Mouse (Mus musculus) kidney, postnatal 14 days (tissue): Measurements from ENCODE around the gene Aadac.

Experiments
- DNase-seq: peaks from one replicate; pipeline ENCODE4 v3.0.0; 2022; ENCODE audit warnings: mixed read lengths

The Aadac gene

DNA sequence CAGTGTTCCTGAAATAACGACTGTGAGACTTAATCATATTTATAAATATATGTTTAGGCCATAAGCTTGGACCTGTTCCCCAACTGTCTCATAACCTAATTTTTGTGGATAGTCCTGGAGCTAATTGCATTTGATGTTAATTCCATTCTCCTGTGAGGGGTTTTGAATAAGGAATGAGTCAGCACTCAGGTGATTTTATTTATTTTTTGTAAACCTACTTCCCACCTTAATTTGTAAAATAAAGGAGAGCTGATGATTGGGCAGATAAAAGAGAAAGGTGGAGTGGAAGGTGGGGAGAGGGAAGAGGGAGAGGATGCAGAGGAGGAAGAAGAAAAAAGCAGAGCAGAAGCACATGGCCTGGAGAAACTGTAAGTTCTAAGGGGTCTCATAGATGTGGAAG lies at the start of gene Aadac:
Gene Aadac (plus strand): TSS at position 301 of the 400 bp plus-strand sequence.
- DNase-seq: no peak

DNA sequence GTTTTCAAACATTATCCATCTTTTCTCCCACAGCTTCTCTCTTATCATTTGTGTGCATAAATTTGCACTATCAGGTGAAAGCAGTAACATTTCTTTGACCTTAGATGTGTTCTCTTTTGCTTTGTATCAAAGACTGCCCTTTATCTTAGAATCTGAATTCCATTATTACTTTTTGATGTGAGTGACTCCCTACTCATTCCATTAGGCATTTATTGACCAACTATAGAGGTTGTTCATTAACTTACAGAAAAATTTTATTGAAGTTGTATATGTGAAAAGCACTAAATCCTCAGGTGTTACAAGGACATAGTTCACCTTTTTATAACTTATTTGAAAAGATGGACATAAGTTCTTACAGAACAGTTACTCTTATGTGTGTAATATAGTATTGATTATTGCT lies 21.9 kb upstream of the Aadac start:
- DNase-seq: no peak

DNA sequence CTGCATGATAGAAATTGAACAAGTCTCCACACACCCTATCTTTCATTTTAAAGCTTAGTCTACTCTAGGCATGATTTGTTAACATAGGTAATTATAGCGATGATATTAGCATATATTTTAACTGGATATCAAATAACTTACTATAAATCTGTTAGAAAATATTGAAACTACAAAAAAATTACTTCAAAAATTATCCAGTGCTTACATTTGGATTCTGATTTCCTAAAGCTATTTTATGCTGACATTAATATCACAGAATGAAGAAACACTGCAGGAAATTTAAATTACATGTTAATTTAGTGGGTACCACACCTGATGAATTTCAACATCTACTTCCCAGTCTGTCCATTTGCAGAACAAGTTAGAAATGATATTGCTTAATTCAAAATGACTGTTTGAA lies 19.1 kb upstream of the Aadac start, which contains the start of gene Aadacl2:
Gene Aadacl2 (plus strand): TSS at position 301 of the 400 bp plus-strand sequence.
- no peak for DNase-seq

DNA sequence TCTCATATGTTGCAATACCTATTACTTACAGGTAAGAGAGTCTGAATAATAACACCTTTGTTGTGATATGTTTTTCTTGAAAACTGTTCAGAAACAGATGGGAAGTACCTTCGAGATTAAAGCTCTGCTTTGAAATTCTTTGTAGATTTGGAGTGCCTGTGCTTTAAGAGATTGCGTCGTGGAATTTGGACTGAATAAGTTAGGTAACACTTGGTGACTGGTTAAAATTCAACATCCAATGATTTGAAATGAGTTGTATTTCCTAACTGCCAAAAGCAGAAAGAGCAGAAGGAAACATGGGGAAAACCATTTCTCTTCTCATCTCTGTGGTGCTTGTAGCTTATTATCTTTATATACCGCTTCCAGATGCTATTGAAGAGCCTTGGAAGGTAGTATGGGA lies 6.0 kb downstream of the Aadac start:
- peak; percentile 37 for DNase-seq

- peak; percentile 10 for DNase-seq
Measured at GRCm38 (mm10) chr3:60046221-60046913, 20.9 kb downstream of the Aadac start.

- DNase-seq: no peak
Measured at GRCm38 (mm10) chr3:60053231-60053927, 27.9 kb downstream of the Aadac start.

- no peak for DNase-seq
Measured at GRCm38 (mm10) chr3:60053931-60054330, 28.4 kb downstream of the Aadac start.

- DNase-seq: peak; percentile 7
Measured at GRCm38 (mm10) chr3:60056451-60056850, 30.9 kb downstream of the Aadac start.

- DNase-seq: no peak
Measured at GRCm38 (mm10) chr3:60057070-60057808, 31.7 kb downstream of the Aadac start.

DNA sequence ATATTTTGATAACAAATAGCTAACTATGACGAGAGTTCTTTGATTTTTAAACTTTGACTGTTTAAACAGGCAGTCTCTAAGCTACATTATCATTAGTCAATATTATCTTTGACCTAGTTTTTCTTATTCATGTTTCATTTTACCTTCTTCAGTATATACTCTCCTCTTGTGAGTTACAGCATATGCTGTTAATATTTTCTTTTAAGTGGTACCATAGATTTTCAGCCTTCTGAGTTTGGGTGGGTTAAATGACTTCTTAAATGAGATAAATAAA lies 32.2 kb downstream of the Aadac start:
- DNase-seq: no peak

GRCm38 (mm10) chr3:60078883-60079415 lies 53.4 kb downstream of the Aadac start:
- peak; percentile 51 for DNase-seq

- no peak for DNase-seq
Measured at GRCm38 (mm10) chr3:60080572-60080971, 55.1 kb downstream of the Aadac start.

- DNase-seq: peak; percentile 62
Measured at GRCm38 (mm10) chr3:60081648-60082047, 56.1 kb downstream of the Aadac start, which contains the start of gene Sucnr1. Gene Sucnr1, plus strand, starts transcription at chr3:60081869.

DNA sequence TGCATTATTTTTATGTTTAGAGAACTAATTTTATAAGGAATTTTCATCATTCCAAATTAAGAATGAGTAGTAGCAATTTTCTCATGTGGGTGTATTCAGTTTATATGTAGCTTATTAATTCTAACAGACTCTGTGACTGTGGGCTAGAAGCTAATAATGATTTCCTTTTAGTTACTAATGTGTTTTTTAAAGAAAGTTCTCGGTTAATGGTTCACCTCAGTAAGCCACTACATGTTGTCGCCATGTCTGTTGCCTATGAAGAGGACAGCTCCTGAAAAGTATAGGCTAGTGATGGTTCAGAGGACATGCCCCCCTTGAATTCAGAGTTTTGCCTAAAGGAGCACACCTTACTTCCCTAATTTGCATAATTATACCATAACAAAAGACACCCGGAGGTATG lies 57.2 kb downstream of the Aadac start:
- DNase-seq: no peak

- DNase-seq: no peak
Measured at GRCm38 (mm10) chr3:60085729-60086128, 60.2 kb downstream of the Aadac start.
